Mouse (Mus musculus) limb, embryonic 14.5 days (tissue): ENCODE data around the gene Scn1b. TPM values are rescaled to one million over a fixed set of nuclear protein-coding genes. Genes with fewer than 3 reads are reported as not detected.

ENCODE experiments used
- ATAC-seq: fragments of 200-750 bp; cut with Nextera tagmentation; 2 replicates; pipeline ENCODE4 v1.8.0; 2017; ENCODE audit warnings: low read depth, moderate number of reproducible peaks, moderate TSS enrichment; ENCODE audit not compliant: low FRiP score
- DNase-seq: peaks from one replicate; pipeline ENCODE4 v3.0.0-alpha.2; 2015; ENCODE audit warnings: low spot score
- H3K27ac ChIP-seq: fragments of 300-500 bp; sonication (generic); replicated peaks from 2 replicates; pipeline ENCODE4 v1.5.1; 2014; ENCODE audit warnings: low read depth, mild to moderate bottlenecking, low read length, moderate library complexity, mixed read lengths
- H3K27me3 ChIP-seq: fragments of 300-500 bp; sonication (generic); 2 replicates; pipeline ENCODE4 v1.6.1; 2014; ENCODE audit warnings: low read length, mixed read lengths; ENCODE audit not compliant: control insufficient read depth, insufficient read depth
- H3K36me3 ChIP-seq: fragments of 300-500 bp; sonication (generic); 2 replicates; pipeline ENCODE4 v1.6.1; 2014; ENCODE audit warnings: mild to moderate bottlenecking, low read length, moderate library complexity, mixed read lengths; ENCODE audit not compliant: control insufficient read depth, insufficient read depth
- H3K4me1 ChIP-seq: fragments of 300-500 bp; sonication (generic); 2 replicates; pipeline ENCODE4 v1.6.1; 2014; ENCODE audit warnings: antibody characterized with exemption, low read length, mixed read lengths; ENCODE audit not compliant: control insufficient read depth, insufficient read depth
- H3K4me2 ChIP-seq: fragments of 300-500 bp; sonication (generic); replicated peaks from 2 replicates; pipeline ENCODE4 v1.6.1; 2014; ENCODE audit warnings: low read depth, mild to moderate bottlenecking, low read length, moderate library complexity; ENCODE audit not compliant: severe bottlenecking
- H3K4me3 ChIP-seq: fragments of 300-500 bp; sonication (generic); replicated peaks from 2 replicates; pipeline ENCODE4 v1.5.1; 2014; ENCODE audit warnings: low read length
- H3K9ac ChIP-seq: fragments of 300-500 bp; sonication (generic); 2 replicates; pipeline ENCODE4 v1.6.1; 2014; ENCODE audit warnings: mild to moderate bottlenecking, low read depth, low read length, moderate library complexity; ENCODE audit not compliant: severe bottlenecking
- H3K9me3 ChIP-seq: fragments of 300-500 bp; sonication (generic); 2 replicates; pipeline ENCODE4 v1.6.1; 2016; ENCODE audit warnings: low read length; ENCODE audit not compliant: control insufficient read depth
- POLR2A ChIP-seq: fragments of 200-500 bp; IDR thresholded peaks from 2 replicates; pipeline ENCODE4 v1.8.0; 2012; ENCODE audit warnings: inconsistent platforms, mild to moderate bottlenecking, moderate library complexity, borderline replicate concordance; ENCODE audit not compliant: insufficient read depth, insufficient read length; ENCODE audit errors: extremely low read depth
- WGBS: fragments of 180-500 bp; shearing (Covaris S2); extraction: QIAGEN DNeasy Blood & Tissue Kit; methylation state at CpG from one replicate; pipeline ENCODE4 v1.1.7; 2014; 5-methylcytosine and 5-hydroxymethylcytosine counted together
- polyA plus RNA-seq, 2 experiments: library from polyadenylated mRNA; depleted of rRNA in 1 of 2; stranded (reverse) in 1 of 2; unstranded in 1 of 2; fragments of >200 nt; fragmentation: Nextera tagmentation in 1 of 2; extraction: Ambion mirVana in 1 of 2; gene quantifications; 2 replicates each; pipeline versions ENCODE4 v1.2.1 to v1.2.3; 2012 to 2014

The Scn1b gene
- polyA plus RNA-seq, 2 experiments: 6.5 to 15.0 TPM

- TF ChIP-seq POLR2A: no peak
- Histone ChIP-seq H3K9ac (peak overlapping the region; percentile 93; the same call in 1 of the 2 replicates), H3K9me3 (no peaks in the 10 kb centered on the region), H3K36me3 (peaks cover 17% of the 10 kb centered on the region), H3K4me1 (peaks cover 27% of the 10 kb centered on the region), H3K4me3 (no peak overlapping the region), H3K27ac (0 out of 2 replicates have a peak overlapping the region, but pooled peaks have one; percentile 43), H3K4me2 (peak overlapping the region; percentile 81), H3K27me3 (no peaks in the 10 kb centered on the region)
- WGBS: 82% methylated on average over 3 of the region's 3 CpGs
- DNase-seq (no peak), ATAC-seq (no peak)
These were observed 21.3 kb upstream of the Scn1b start for GRCm38 (mm10) chr7:31148086-31148485.

- no peak overlapping the region for H3K4me3 ChIP-seq
- H3K4me1 ChIP-seq: peaks cover 20% of the 10 kb centered on the region
- H3K27ac ChIP-seq: no peak overlapping the region
- no peak for DNase-seq
- WGBS: 39% methylated on average over 12 of the region's 12 CpGs
- no peaks in the 10 kb centered on the region for H3K9me3 ChIP-seq
- no peak overlapping the region for H3K9ac ChIP-seq
- H3K4me2 ChIP-seq: no peak overlapping the region
- no peaks in the 10 kb centered on the region for H3K27me3 ChIP-seq
- peaks cover 41% of the 10 kb centered on the region for H3K36me3 ChIP-seq
- ATAC-seq: no peak
- no peak for TF ChIP-seq POLR2A
These were observed 18.9 kb upstream of the Scn1b start for GRCm38 (mm10) chr7:31145596-31146160.

- H3K9ac ChIP-seq: no peak overlapping the region
- H3K27me3 ChIP-seq: no peaks in the 10 kb centered on the region
- no peaks in the 10 kb centered on the region for H3K9me3 ChIP-seq
- DNase-seq (no peak), ATAC-seq (no peak)
- TF ChIP-seq POLR2A: no peak
- H3K4me2 ChIP-seq: no peak overlapping the region
- H3K36me3 ChIP-seq: peaks cover 49% of the 10 kb centered on the region
- no peak overlapping the region for H3K27ac ChIP-seq
- H3K4me1 ChIP-seq: peaks cover 20% of the 10 kb centered on the region
- no peak overlapping the region for H3K4me3 ChIP-seq
- 97% methylated on average over 16 of the region's 16 CpGs for WGBS
These were observed 18.1 kb upstream of the Scn1b start for GRCm38 (mm10) chr7:31144886-31145285.

GRCm38 (mm10) chr7:31140941-31141340, 14.1 kb upstream of the Scn1b start:
- Histone ChIP-seq H3K4me2 (no peak overlapping the region), H3K27ac (no peak overlapping the region), H3K9ac (no peak overlapping the region), H3K4me3 (no peak overlapping the region), H3K9me3 (no peaks in the 10 kb centered on the region), H3K27me3 (no peaks in the 10 kb centered on the region), H3K4me1 (no peaks in the 10 kb centered on the region), H3K36me3 (peaks cover 88% of the 10 kb centered on the region)
- ATAC-seq (no peak), DNase-seq (no peak)
- no peak for TF ChIP-seq POLR2A
- 94% methylated on average over 10 of the region's 10 CpGs for WGBS

GRCm38 (mm10) chr7:31140302-31140701, 13.5 kb upstream of the Scn1b start:
- Histone ChIP-seq H3K9ac (no peak overlapping the region), H3K4me1 (no peaks in the 10 kb centered on the region), H3K27me3 (no peaks in the 10 kb centered on the region), H3K36me3 (peaks cover 91% of the 10 kb centered on the region), H3K4me3 (no peak overlapping the region), H3K27ac (no peak overlapping the region), H3K4me2 (no peak overlapping the region), H3K9me3 (no peaks in the 10 kb centered on the region)
- ATAC-seq (no peak), DNase-seq (no peak)
- no peak for TF ChIP-seq POLR2A
- WGBS: 92% methylated on average over 4 of the region's 4 CpGs
